Mouse (Mus musculus) regulatory T cell (primary cell): ENCODE data around the gene Nrp2.

Experiments
- in situ Hi-C: fragments of 300-600 bp; cut with MboI, MseI; formaldehyde crosslinking; loops from one replicate; pipeline ENCODE4 v1.15.1; 2025; ENCODE audit warnings: high pct_unique_total_duplicates

Gene Nrp2

GRCm38 (mm10) chr1:62782155-62782554 lies 79.1 kb downstream of the Nrp2 start:
- in situ Hi-C loops: loop anchor here (10.0 kb wide), 1 partner anchor 153 kb away; no protein-coding TSS in a partner anchor

GRCm38 (mm10) chr1:62782573-62782972 lies 79.5 kb downstream of the Nrp2 start:
- in situ Hi-C loops: loop anchor here (10.0 kb wide), 1 partner anchor 152 kb away; no protein-coding TSS in a partner anchor

- in situ Hi-C loops: loop anchor here (10.0 kb wide), 1 partner anchor 151 kb away; no protein-coding TSS in a partner anchor
Observed at GRCm38 (mm10) chr1:62783354-62784083, 80.4 kb downstream of the Nrp2 start.

- in situ Hi-C loops: loop anchor here (10.0 kb wide), 1 partner anchor 151 kb away; no protein-coding TSS in a partner anchor
Observed at GRCm38 (mm10) chr1:62784084-62784392, 81.0 kb downstream of the Nrp2 start.

GRCm38 (mm10) chr1:62786255-62786654 lies 83.2 kb downstream of the Nrp2 start:
- in situ Hi-C loops: loop anchor here (10.0 kb wide), 1 partner anchor 149 kb away; no protein-coding TSS in a partner anchor

- in situ Hi-C loops: loop anchor here (10.0 kb wide), 1 partner anchor 147 kb away; no protein-coding TSS in a partner anchor
Observed at GRCm38 (mm10) chr1:62787546-62787945, 84.5 kb downstream of the Nrp2 start.

- in situ Hi-C loops: no loop called here
Observed at GRCm38 (mm10) chr1:62794223-62794895, 91.3 kb downstream of the Nrp2 start.

GRCm38 (mm10) chr1:62794896-62795255 lies 91.8 kb downstream of the Nrp2 start:
- in situ Hi-C loops: no loop called here

GRCm38 (mm10) chr1:62795307-62796037 lies 92.4 kb downstream of the Nrp2 start:
- in situ Hi-C loops: no loop called here

GRCm38 (mm10) chr1:62796038-62796647 lies 93.1 kb downstream of the Nrp2 start:
- in situ Hi-C loops: no loop called here

GRCm38 (mm10) chr1:62799427-62799826 lies 96.3 kb downstream of the Nrp2 start:
- in situ Hi-C loops: no loop called here

GRCm38 (mm10) chr1:62800351-62800750 lies 97.3 kb downstream of the Nrp2 start:
- in situ Hi-C loops: no loop called here

- in situ Hi-C loops: no loop called here
Observed at GRCm38 (mm10) chr1:62801429-62801828, 98.3 kb downstream of the Nrp2 start.

- in situ Hi-C loops: no loop called here
Observed at GRCm38 (mm10) chr1:62801842-62802241, 98.8 kb downstream of the Nrp2 start.

- in situ Hi-C loops: no loop called here
Observed at GRCm38 (mm10) chr1:62803544-62803943, 100.5 kb downstream of the Nrp2 start.

GRCm38 (mm10) chr1:62806014-62806413 lies 102.9 kb downstream of the Nrp2 start:
- in situ Hi-C loops: no loop called here

GRCm38 (mm10) chr1:62808395-62808794 lies 105.3 kb downstream of the Nrp2 start:
- in situ Hi-C loops: no loop called here

GRCm38 (mm10) chr1:62809601-62810228 lies 106.6 kb downstream of the Nrp2 start:
- in situ Hi-C loops: no loop called here

- in situ Hi-C loops: no loop called here
Observed at GRCm38 (mm10) chr1:62811141-62811540, 108.1 kb downstream of the Nrp2 start.

GRCm38 (mm10) chr1:62812701-62813684 lies 109.9 kb downstream of the Nrp2 start:
- in situ Hi-C loops: no loop called here
